Mouse (Mus musculus): ENCODE measurements around the gene Aldh9a1. TPM values are rescaled to one million over a fixed set of nuclear protein-coding genes. Genes with fewer than 3 reads are reported as not detected.

The Aldh9a1 gene
- polyA plus RNA-seq, 1 experiment from 2014 or later, result 83.3 TPM

GRCm38 (mm10) chr1:167385636-167386035 is 35.8 kb downstream of the Aldh9a1 start:
- Histone ChIP-seq H3K36me3 (ENCODE audit: control insufficient read depth, insufficient read depth, low read length) (no peaks in the 10 kb centered on the region), H3K27ac (ENCODE audit: low read depth) (no peak overlapping the region), H3K4me2 (ENCODE audit: low read length) (no peak overlapping the region), H3K27me3 (replicated peaks; ENCODE audit: control insufficient read depth, insufficient read depth, low read length) (no peaks in the 10 kb centered on the region), H3K4me3 (ENCODE audit: low read depth, low read length) (no peak overlapping the region), H3K9ac (ENCODE audit: low read length) (no peak overlapping the region), H3K9me3 (ENCODE audit: control insufficient read depth, low read length) (no peaks in the 10 kb centered on the region), H3K4me1 (replicated peaks; ENCODE audit: control insufficient read depth, insufficient read depth, low read length) (no peaks in the 10 kb centered on the region)
- DNase-seq (ENCODE audit: low spot score), result no peak
- ATAC-seq (replicated peaks; ENCODE audit: low FRiP score, low TSS enrichment, low read depth), result no peak
- 68% methylated on average over 5 of the region's 5 CpGs for WGBS

- Histone ChIP-seq H3K27me3 (replicated peaks; ENCODE audit: control insufficient read depth, insufficient read depth, low read length) (no peaks in the 10 kb centered on the region), H3K27ac (ENCODE audit: low read depth) (no peak overlapping the region)
- WGBS, result 40% methylated on average over 2 of the region's 2 CpGs
Observed at GRCm38 (mm10) chr1:167386466-167386865, 36.7 kb downstream of the Aldh9a1 start.

DNA sequence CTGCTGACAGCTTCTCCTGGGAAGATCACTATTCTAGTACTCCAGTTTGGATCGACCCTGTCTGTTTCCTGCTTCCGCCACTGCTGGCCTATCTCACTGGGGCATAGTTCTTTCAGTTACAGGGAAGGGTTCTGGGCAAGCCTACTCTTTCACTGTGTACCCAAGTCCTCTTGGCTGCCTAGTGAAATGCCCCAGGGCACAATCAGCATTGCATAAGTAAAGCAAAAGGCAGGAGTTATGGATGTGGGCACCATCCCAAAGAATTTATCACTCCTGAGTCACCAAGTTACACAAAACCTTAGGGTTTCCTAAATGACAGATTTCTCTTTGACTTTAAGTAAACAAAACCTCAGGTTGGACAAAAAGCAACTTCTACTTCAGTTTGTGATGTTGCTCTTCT is 37.5 kb downstream of the Aldh9a1 start:
- Histone ChIP-seq H3K4me2 (ENCODE audit: low read length) (no peak overlapping the region), H3K36me3 (ENCODE audit: control insufficient read depth, insufficient read depth, low read length) (no peaks in the 10 kb centered on the region), H3K27ac (ENCODE audit: low read depth) (no peak overlapping the region), H3K4me1 (replicated peaks; ENCODE audit: control insufficient read depth, insufficient read depth, low read length) (no peaks in the 10 kb centered on the region), H3K9ac (ENCODE audit: low read length) (no peak overlapping the region), H3K27me3 (replicated peaks; ENCODE audit: control insufficient read depth, insufficient read depth, low read length) (no peaks in the 10 kb centered on the region), H3K4me3 (ENCODE audit: low read depth, low read length) (no peak overlapping the region), H3K9me3 (ENCODE audit: control insufficient read depth, low read length) (no peaks in the 10 kb centered on the region)
- WGBS, result 84% methylated on average over 2 of the region's 2 CpGs
- DNase-seq (ENCODE audit: low spot score), result no peak
- ATAC-seq (replicated peaks; ENCODE audit: low FRiP score, low TSS enrichment, low read depth), result no peak

More at GRCm38 (mm10) chr1:167386466-167386865, 36.7 kb downstream of the Aldh9a1 start:
- H3K9ac ChIP-seq (ENCODE audit: low read length), result no peak overlapping the region
- ATAC-seq (replicated peaks; ENCODE audit: low FRiP score, low TSS enrichment, low read depth) (no peak), DNase-seq (ENCODE audit: low spot score) (no peak)
- H3K4me3 ChIP-seq (ENCODE audit: low read depth, low read length), result no peak overlapping the region
- H3K4me2 ChIP-seq (ENCODE audit: low read length), result no peak overlapping the region
- H3K4me1 ChIP-seq (replicated peaks; ENCODE audit: control insufficient read depth, insufficient read depth, low read length), result no peaks in the 10 kb centered on the region
- no peaks in the 10 kb centered on the region for H3K9me3 ChIP-seq (ENCODE audit: control insufficient read depth, low read length)
- H3K36me3 ChIP-seq (ENCODE audit: control insufficient read depth, insufficient read depth, low read length), result no peaks in the 10 kb centered on the region

- 80% methylated on average over 3 of the region's 3 CpGs for WGBS
- H3K4me2 ChIP-seq (ENCODE audit: low read length), result no peak overlapping the region
- no peak overlapping the region for H3K9ac ChIP-seq (ENCODE audit: low read length)
- H3K4me1 ChIP-seq (replicated peaks; ENCODE audit: control insufficient read depth, insufficient read depth, low read length), result 0 out of 2 replicates have a peak, but pooled peaks cover 2% of the 10 kb centered on the region
- ATAC-seq (replicated peaks; ENCODE audit: low FRiP score, low TSS enrichment, low read depth) (no peak), DNase-seq (ENCODE audit: low spot score) (no peak)
- no peak overlapping the region for H3K4me3 ChIP-seq (ENCODE audit: low read depth, low read length)
- H3K9me3 ChIP-seq (ENCODE audit: control insufficient read depth, low read length), result no peaks in the 10 kb centered on the region
- no peaks in the 10 kb centered on the region for H3K27me3 ChIP-seq (replicated peaks; ENCODE audit: control insufficient read depth, insufficient read depth, low read length)
- H3K36me3 ChIP-seq (ENCODE audit: control insufficient read depth, insufficient read depth, low read length), result no peaks in the 10 kb centered on the region
- H3K27ac ChIP-seq (ENCODE audit: low read depth), result no peak overlapping the region
Observed at GRCm38 (mm10) chr1:167387796-167388195, 38.0 kb downstream of the Aldh9a1 start.

DNA sequence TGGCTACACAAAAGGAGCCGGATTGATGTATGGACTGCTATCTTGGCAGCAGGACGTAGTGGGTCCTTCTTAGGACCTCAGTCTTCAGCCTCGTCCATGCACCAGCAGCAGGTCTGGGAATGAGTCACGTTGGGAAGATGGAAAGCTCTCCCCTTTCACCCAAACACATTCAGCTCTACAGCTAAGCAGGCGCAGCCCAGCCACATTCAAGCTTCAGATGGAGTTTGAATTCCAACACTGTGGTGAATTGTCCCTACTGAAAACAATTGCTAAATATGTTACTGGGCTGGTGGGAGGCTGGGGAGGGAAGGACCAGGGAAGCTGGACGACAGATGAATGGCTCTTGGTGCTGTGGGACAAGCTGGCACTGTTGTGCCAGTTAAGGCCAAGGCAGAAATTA is 38.8 kb downstream of the Aldh9a1 start:
- no peaks in the 10 kb centered on the region for H3K9me3 ChIP-seq (ENCODE audit: control insufficient read depth, low read length)
- H3K4me1 ChIP-seq (replicated peaks; ENCODE audit: control insufficient read depth, insufficient read depth, low read length), result peaks cover 6% of the 10 kb centered on the region; the same call in 1 of the 2 replicates
- WGBS, result 82% methylated on average over 6 of the region's 6 CpGs
- DNase-seq (ENCODE audit: low spot score) (no peak), ATAC-seq (replicated peaks; ENCODE audit: low FRiP score, low TSS enrichment, low read depth) (no peak)
- H3K27me3 ChIP-seq (replicated peaks; ENCODE audit: control insufficient read depth, insufficient read depth, low read length), result no peaks in the 10 kb centered on the region
- H3K36me3 ChIP-seq (ENCODE audit: control insufficient read depth, insufficient read depth, low read length), result no peaks in the 10 kb centered on the region
- H3K4me2 ChIP-seq (ENCODE audit: low read length), result no peak overlapping the region
- no peak overlapping the region for H3K9ac ChIP-seq (ENCODE audit: low read length)
- H3K4me3 ChIP-seq (ENCODE audit: low read depth, low read length), result no peak overlapping the region
- H3K27ac ChIP-seq (ENCODE audit: low read depth), result no peak overlapping the region

GRCm38 (mm10) chr1:167389584-167389983 is 39.8 kb downstream of the Aldh9a1 start:
- Histone ChIP-seq H3K4me1 (replicated peaks; ENCODE audit: control insufficient read depth, insufficient read depth, low read length) (peaks cover 6% of the 10 kb centered on the region; the same call in 1 of the 2 replicates), H3K27me3 (replicated peaks; ENCODE audit: control insufficient read depth, insufficient read depth, low read length) (no peaks in the 10 kb centered on the region), H3K27ac (ENCODE audit: low read depth) (no peak overlapping the region), H3K9me3 (ENCODE audit: control insufficient read depth, low read length) (no peaks in the 10 kb centered on the region), H3K4me3 (ENCODE audit: low read depth, low read length) (no peak overlapping the region), H3K4me2 (ENCODE audit: low read length) (no peak overlapping the region), H3K9ac (ENCODE audit: low read length) (no peak overlapping the region), H3K36me3 (ENCODE audit: control insufficient read depth, insufficient read depth, low read length) (no peaks in the 10 kb centered on the region)
- ATAC-seq (replicated peaks; ENCODE audit: low FRiP score, low TSS enrichment, low read depth) (no peak), DNase-seq (ENCODE audit: low spot score) (no peak)
- 89% methylated on average over 7 of the region's 7 CpGs for WGBS

DNA sequence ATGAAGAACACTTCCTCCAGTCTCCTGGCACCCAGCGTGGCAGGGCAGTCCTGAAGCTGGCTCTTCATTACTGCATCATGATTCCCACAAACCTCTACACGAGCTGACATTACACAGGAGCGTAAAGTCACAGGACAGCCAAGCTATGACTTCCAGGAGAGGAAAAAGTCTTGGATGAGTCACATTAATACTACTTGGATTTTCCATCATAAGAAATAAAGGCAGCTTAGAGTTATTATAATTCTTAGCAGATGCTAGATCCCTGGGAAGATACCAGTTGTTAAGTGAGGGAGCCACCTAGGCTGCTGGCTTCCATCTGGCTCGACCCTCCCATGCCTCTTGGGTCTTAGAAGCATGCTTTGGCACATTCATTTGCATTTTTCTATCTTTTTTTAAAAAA is 40.6 kb downstream of the Aldh9a1 start:
- Histone ChIP-seq H3K9me3 (ENCODE audit: control insufficient read depth, low read length) (no peaks in the 10 kb centered on the region), H3K27ac (ENCODE audit: low read depth) (no peak overlapping the region), H3K36me3 (ENCODE audit: control insufficient read depth, insufficient read depth, low read length) (no peaks in the 10 kb centered on the region), H3K4me2 (ENCODE audit: low read length) (no peak overlapping the region), H3K27me3 (replicated peaks; ENCODE audit: control insufficient read depth, insufficient read depth, low read length) (no peaks in the 10 kb centered on the region), H3K4me3 (ENCODE audit: low read depth, low read length) (no peak overlapping the region), H3K4me1 (replicated peaks; ENCODE audit: control insufficient read depth, insufficient read depth, low read length) (peaks cover 6% of the 10 kb centered on the region; the same call in 1 of the 2 replicates), H3K9ac (ENCODE audit: low read length) (no peak overlapping the region)
- no peak for ATAC-seq (replicated peaks; ENCODE audit: low FRiP score, low TSS enrichment, low read depth)
- no peak for DNase-seq (ENCODE audit: low spot score)
- 68% methylated on average over 4 of the region's 4 CpGs for WGBS

DNA sequence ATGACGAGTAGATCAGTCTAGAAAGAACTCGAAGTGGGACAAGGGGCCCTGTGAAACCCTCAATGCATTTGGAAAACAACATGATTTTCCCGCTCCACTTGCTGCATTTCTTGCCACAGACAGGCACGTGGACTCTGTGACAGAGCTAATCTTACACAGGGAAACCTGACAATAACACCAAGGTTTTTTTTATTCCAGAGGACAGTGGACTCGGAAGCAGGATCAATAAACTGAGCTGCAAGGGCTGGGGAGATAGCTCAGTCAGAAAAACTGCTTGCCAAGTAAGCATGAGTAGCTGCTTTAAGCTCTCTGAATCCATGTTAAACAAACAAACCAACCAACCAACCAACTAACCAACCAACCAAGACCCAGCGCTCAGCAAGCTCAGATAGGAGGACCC is 41.5 kb downstream of the Aldh9a1 start:
- Histone ChIP-seq H3K27me3 (replicated peaks; ENCODE audit: control insufficient read depth, insufficient read depth, low read length) (no peaks in the 10 kb centered on the region), H3K4me3 (ENCODE audit: low read depth, low read length) (no peak overlapping the region), H3K9ac (ENCODE audit: low read length) (no peak overlapping the region), H3K4me1 (replicated peaks; ENCODE audit: control insufficient read depth, insufficient read depth, low read length) (peaks cover 6% of the 10 kb centered on the region; the same call in 1 of the 2 replicates), H3K36me3 (ENCODE audit: control insufficient read depth, insufficient read depth, low read length) (no peaks in the 10 kb centered on the region), H3K9me3 (ENCODE audit: control insufficient read depth, low read length) (no peaks in the 10 kb centered on the region), H3K4me2 (ENCODE audit: low read length) (no peak overlapping the region), H3K27ac (ENCODE audit: low read depth) (no peak overlapping the region)
- DNase-seq (ENCODE audit: low spot score) (no peak), ATAC-seq (replicated peaks; ENCODE audit: low FRiP score, low TSS enrichment, low read depth) (no peak)
- 70% methylated on average over 6 of the region's 6 CpGs for WGBS

DNA sequence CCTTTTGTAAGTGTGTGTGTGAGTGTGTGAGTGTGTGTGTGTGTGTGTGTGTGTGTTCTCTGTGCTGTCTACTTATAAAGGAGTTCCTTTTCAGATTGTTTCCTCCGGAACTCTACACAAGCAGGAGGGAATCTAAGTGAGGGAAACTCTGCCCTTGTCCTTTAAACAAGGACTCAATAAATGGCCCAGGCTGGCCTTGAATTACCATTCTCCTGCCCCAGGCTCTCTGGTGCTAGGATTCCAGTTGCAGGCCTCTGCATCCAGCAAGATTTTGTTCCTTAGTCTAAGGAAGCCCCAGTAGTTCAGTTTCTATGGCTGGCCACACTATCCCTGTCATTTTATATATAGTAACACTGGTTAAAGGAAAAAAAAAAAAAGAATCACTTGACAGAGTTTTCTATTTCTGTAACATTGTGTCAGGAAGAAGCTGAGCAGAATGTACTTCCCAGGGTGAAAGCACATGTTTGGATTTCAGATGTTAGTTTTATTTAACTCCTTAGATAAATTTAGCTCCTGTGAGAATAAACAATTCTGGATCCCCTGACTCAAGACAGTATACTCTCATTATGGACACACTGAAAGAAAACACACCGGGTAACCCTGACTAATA is 42.3 kb downstream of the Aldh9a1 start:
- Histone ChIP-seq H3K27me3 (replicated peaks; ENCODE audit: control insufficient read depth, insufficient read depth, low read length) (no peaks in the 10 kb centered on the region), H3K4me3 (ENCODE audit: low read depth, low read length) (peak overlapping the region; percentile 67), H3K9me3 (ENCODE audit: control insufficient read depth, low read length) (no peaks in the 10 kb centered on the region), H3K4me1 (replicated peaks; ENCODE audit: control insufficient read depth, insufficient read depth, low read length) (peaks cover 6% of the 10 kb centered on the region; the same call in 1 of the 2 replicates), H3K9ac (ENCODE audit: low read length) (peak overlapping the region; percentile 73), H3K27ac (ENCODE audit: low read depth) (peak overlapping the region; percentile 86; the same call in 1 of the 2 replicates), H3K4me2 (ENCODE audit: low read length) (peak overlapping the region; percentile 78), H3K36me3 (ENCODE audit: control insufficient read depth, insufficient read depth, low read length) (no peaks in the 10 kb centered on the region)
- WGBS, result 31% methylated on average over 2 of the region's 2 CpGs
- ATAC-seq (replicated peaks; ENCODE audit: low FRiP score, low TSS enrichment, low read depth), result no peak
- DNase-seq (ENCODE audit: low spot score), result no peak
